Mouse (Mus musculus) embryo, embryonic 10 days (tissue): ENCODE results near the gene 1810013L24Rik.
"Not testable (repeated sequence)": the region's sequence is repeated elsewhere in the genome, so short reads cannot be mapped to it uniquely, and the experiment has no call there.

ENCODE experiments used
- DNase-seq: peaks from one replicate; pipeline ENCODE4 v3.0.0-alpha.2; 2015; ENCODE audit warnings: low spot score

1810013L24Rik gene

DNA sequence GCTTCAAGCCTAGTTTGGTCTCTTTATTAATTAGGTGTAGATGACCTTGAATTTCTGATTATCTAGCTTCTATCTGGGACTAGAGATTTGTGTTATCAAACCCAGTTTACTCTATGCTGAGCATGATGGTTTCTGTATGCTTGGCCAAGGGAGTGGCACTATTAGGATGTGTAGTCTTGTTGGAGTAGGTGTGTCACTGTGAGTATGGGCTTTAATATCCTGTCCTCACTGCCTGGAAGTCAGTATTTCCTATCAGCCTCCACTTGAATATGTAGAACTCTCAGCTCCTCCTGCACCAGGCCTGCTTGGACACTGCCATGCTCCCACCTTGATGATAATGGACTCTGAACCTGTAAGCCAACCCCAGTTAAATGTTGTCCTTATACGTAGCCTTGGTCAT, 7.0 kb downstream of the 1810013L24Rik start:
- DNase-seq = no peak

DNA sequence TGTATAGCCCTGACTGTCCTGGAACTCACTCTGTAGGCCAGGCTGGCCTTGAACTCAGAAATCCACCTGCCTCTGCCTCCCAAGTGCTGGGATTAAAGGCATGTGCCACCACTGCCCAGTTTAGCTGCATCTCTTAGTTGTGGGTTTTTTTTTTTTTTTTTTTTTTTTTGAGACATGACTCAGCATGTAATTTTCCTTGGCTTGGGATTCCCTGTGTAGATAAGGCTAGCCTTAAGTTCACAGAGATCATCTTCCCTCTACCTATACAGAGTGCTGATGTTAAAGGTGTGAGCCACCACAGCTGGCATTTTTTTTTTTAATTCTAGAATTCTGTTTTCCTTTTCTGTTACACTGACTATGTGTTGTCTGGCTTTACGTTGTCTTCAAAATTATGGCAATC, 7.7 kb downstream of the 1810013L24Rik start:
- no peak for DNase-seq

DNA sequence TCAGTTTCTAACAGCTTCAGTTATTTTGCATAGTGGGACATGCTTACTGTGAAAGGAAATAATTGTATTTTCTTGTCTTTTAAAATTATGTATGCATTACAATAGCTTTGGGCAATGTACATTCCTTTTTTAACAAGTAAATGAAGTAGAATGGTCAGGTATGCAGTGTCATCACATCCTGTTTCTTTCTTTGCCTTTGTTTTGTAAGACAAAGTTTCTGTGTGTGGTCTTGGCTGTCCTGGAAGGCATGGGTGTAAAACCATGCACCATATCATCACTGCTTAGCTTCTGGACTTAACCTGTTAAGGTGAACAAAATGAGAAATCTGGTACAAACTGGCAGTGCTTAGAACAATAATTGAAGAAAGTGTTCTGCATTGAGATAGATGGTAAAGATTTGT, 9.0 kb downstream of the 1810013L24Rik start:
- DNase-seq = no peak

DNA sequence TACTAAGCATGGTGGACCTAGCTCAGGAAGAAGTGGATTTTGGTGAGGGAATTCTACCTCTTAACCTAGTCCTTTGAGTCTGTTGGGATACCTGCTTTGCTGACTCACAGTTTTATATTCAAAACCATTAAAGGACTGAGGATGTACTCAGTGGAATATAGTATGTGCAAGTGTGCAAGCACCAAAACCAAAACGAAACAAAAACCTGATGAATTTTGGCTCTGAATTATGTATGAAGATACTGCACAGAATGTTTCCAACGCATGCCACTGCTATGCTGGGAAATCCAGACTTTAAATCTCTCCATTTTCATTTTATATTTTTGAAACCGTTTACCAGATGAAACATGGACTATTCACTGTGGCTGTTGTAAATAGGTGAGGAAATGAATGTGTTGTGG, 10.7 kb downstream of the 1810013L24Rik start:
- DNase-seq = no peak

- no peak for DNase-seq
These were observed 13.1 kb downstream of the 1810013L24Rik start for GRCm38 (mm10) chr16:8842962-8843361.

DNA sequence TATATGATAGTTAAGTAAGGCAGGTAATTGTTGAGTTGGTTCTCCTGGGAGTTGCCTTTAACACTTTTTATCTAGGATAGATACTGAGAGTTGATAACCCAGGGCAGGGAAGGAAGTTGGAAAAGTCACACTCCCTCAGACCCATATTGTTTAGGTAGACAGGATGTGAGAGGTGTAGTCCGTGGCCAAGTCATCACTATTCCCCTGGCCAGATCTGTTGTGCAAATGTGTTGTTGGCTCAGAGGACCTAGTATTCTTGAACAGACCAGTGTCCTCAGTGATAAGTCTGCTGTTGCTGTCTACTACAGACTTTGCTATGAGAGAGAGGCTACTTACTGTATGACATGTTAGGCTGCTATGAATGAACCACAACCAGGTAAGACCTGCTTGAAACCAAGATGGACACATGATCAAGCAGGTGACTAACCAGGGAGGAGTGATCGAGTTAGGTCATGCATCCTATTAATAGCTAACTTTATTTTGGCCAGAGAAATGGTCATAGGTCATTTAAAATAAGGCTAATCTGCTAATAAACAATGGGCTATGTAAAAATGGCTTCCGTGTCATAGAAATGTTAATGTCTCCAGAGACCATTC, 13.8 kb downstream of the 1810013L24Rik start:
- no peak for DNase-seq

- no peak for DNase-seq
These were observed 16.1 kb downstream of the 1810013L24Rik start for GRCm38 (mm10) chr16:8845986-8846385.

- DNase-seq = no peak
These were observed 18.6 kb downstream of the 1810013L24Rik start for GRCm38 (mm10) chr16:8848309-8849068.

- no peak for DNase-seq
These were observed 20.0 kb downstream of the 1810013L24Rik start for GRCm38 (mm10) chr16:8849929-8850328.

DNA sequence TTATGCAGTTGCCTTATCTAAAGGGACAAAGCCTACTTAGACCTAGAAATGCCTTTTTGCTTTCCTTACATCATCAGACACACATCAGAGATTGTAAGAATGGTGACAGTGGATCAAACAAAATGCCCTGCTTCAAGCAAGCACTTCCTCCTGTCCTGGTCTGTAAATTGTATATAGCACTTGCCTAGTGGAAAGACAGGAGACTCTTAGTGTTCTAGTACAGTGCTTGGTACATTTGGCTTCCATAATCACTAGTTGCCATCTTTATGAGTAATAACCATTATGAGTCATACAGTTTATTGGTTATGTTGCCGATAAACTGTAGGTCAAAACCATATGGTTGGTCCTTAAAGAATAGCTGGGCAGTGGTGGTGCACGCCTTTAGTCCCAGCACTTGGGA, 25.2 kb downstream of the 1810013L24Rik start:
- DNase-seq = no peak

- no peak for DNase-seq
These were observed 26.9 kb downstream of the 1810013L24Rik start for GRCm38 (mm10) chr16:8856820-8857219.

- no peak for DNase-seq
These were observed 32.6 kb downstream of the 1810013L24Rik start for GRCm38 (mm10) chr16:8862336-8862987.

DNA sequence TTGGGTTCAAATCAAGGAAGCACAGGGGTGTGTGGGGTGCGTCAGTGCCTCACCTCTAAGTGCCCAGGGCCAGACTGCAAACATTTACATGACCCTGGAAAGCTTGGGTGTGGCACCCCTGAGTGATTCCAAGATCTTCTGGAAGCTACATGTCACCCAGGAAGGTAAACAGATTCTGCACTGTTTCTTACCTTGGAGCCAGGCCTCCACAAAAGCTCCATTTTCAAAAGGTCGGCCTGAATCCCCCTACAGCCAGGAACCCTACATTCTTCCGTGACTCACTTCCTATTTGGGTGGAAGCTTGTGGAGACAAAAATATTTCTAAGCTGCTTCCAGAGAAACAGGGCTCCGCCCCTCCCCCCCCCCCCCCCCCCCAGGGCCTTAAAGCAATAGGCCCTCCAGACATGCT, 34.3 kb downstream of the 1810013L24Rik start:
- no peak for DNase-seq

GRCm38 (mm10) chr16:8867406-8867955, 37.6 kb downstream of the 1810013L24Rik start:
- no peak for DNase-seq

DNA sequence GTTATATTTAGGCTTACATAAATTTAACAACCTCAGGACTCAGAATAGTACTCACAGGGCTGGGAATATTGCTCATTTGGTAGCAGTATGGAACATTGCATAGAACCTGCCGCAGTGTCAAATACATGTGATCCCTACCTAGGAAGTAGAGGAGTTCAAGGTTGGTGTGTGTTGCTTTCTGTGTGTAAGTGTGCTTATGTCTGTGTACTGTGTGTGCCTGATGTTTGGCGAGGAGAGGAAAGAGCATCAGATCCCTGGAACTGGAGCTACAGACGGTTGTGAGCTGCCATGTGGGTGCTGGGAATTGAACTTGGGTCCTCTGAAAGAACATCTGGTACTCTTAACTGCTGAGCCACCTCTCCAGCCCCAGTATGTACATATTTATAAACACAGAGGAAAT, 38.6 kb downstream of the 1810013L24Rik start:
- no peak for DNase-seq

DNA sequence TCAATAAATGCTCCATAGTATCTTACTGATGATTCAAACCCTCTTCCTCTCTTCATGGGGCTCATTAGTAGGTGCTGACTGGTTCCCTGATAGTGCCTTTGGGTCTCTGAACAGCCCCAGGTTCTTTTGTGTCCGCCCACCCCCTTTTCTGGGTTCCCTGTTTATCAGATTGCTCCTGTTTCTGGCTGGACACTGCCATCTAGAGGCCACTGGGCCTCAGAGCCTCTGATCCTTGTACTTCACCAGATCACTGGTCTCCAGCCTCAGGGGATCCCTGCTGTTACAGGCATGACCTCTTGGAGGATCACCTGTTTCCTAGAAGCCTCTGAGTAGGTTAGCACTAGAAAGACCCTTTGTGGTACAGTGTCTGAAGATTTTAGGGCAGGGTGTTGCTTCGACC, 39.8 kb downstream of the 1810013L24Rik start:
- peak; percentile 79 for DNase-seq

GRCm38 (mm10) chr16:8871376-8871775, 41.5 kb downstream of the 1810013L24Rik start:
- no peak for DNase-seq

GRCm38 (mm10) chr16:8872019-8872418, 42.1 kb downstream of the 1810013L24Rik start:
- peak; percentile 28 for DNase-seq

GRCm38 (mm10) chr16:8872486-8872885, 42.6 kb downstream of the 1810013L24Rik start:
- DNase-seq = no peak

DNA sequence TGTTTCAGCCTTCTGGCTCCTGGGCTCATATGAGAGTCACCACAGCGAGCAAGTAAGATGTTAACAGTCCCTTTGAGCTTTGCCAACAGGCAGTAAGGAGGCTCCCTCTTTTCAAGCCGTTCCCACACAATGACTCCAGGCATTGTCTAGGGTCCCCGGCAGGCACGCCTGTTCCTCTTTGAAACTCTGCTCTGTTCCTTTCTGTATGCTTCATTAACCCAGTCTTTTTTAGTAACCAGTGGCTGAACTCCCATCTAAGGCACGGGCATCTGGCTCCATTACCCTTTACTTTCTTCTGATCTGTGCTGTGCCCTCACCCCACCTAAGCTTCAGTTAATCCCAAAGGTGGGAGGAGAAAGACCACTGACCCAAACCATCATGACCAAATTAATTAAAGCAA, 50.2 kb downstream of the 1810013L24Rik start:
- DNase-seq = peak; percentile 53

- DNase-seq = peak; percentile 93
These were observed 53.9 kb downstream of the 1810013L24Rik start for GRCm38 (mm10) chr16:8883674-8884241.

GRCm38 (mm10) chr16:8894214-8894613, 64.3 kb downstream of the 1810013L24Rik start:
- DNase-seq = not testable (repeated sequence)

DNA sequence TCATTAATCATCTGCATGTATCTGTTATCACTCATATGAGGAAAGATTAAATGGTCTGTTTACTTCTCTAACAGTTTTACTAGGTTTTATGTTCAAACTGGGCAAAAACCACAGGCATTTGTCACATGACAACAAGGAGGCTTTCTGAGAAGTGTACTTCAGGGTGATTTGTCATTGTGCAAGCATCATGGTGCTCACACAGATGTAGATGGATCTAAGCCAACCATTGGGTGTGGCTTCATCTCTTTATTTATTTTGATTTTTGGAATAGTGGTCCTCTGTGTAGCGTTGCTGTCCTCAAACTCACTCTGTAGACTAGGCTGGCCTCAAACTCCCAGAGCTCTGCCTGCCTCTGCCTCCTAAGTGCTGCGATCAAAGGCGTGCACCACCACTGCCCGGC, 65.4 kb downstream of the 1810013L24Rik start:
- no peak for DNase-seq
